Mouse (Mus musculus) MN1 (cell line): ENCODE results near the gene Gltpd2.
A peak's percentile ranks its signal among the peaks of the same experiment; 100 is the strongest.

Experiments used
- DNase-seq: peaks from one replicate; pipeline ENCODE4 v3.0.0-alpha.2; 2016; ENCODE audit warnings: low spot score

Gene Gltpd2

GRCm38 (mm10) chr11:70563470-70564275, 44.7 kb downstream of the Gltpd2 start:
- DNase-seq, result peak; percentile 32

DNA sequence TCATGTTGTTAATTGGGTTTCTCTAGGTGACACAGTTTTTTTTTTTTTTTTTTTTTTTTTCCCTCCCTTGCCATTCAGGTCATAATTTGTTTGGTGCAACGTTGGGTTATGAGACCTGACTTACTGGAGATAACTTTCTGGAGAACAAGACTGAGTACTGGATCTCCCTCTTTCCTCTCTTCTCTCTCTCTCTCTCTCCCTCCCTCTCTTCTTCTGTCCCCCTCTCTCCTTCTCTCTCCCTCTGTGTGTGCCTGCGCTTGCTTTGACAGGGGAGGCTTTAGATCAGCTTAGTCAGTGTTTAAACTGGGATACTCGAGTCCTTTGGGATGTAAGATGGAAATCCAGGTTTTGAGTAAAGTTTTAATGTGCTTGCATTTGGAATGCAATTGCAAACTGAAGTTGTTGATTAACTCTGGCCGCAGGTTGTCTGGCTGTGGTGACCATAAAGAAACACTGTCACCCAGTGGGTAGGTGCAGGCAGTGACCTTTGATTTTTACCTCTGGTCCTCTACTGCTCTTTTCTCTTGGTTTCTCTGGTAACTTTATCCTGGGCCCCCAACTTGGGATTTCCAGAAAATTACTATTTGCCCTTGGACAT, 45.4 kb downstream of the Gltpd2 start:
- DNase-seq, result no peak

DNA sequence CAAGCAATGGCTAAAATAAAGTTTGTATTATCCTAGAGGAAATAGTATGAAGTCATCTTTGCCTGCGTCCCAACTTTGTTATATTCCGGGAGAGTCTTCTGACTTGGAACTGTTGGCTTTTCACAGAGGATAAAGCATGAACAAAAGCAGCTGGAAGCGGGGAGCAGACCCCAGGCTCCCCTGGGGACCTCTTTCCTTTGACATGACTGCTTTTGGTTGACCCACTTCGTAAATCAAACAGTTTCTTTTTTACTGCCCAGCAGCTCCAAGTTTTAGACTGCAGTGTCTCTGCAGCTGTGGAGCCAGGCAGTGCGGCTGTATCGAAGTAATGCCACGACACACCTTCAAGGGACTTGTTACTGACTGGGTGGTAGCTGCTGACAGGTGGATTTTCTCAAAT, 47.6 kb downstream of the Gltpd2 start:
- DNase-seq, result no peak
